Mouse (Mus musculus) stomach, postnatal 0 days (tissue): ENCODE measurements around the gene Gbx2.

Source experiments
- CTCF ChIP-seq: IDR thresholded peaks from 2 replicates; pipeline ENCODE4 v1.5.1; 2016; ENCODE audit warnings: antibody characterized with exemption, low read depth, mild to moderate bottlenecking, moderate library complexity
- EP300 ChIP-seq: optimal IDR thresholded peaks from 2 replicates; pipeline ENCODE3; 2016; ENCODE audit warnings: antibody characterized with exemption

DNA sequence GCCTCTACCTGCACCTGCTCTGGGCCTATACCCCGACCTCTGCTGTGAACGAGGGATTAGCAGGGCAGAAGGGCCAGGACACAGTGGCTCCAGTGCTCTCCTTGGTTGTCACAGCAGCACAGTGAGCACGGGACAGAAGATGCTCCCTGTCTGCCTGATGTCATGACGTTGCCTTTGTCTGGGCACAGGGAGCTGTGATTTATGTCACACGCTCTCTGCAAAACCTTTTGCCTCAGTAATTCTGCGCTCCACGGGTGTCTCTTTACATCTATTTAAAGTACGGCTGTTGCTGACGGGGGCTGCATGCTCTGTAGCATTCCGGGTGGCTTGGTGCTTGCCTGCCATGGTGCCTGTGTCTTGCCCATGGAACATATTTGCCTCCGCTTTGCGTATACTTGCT is 33.4 kb upstream of the Gbx2 start:
- TF ChIP-seq CTCF: no peak
- no peak for TF ChIP-seq EP300
